Mouse (Mus musculus) heart, embryonic 10.5 days (tissue): ENCODE measurements around the gene Cdk5. TPM values are rescaled to one million over a fixed set of nuclear protein-coding genes. Genes with fewer than 3 reads are reported as not detected.

ENCODE experiments used
- DNase-seq: peaks from one replicate; pipeline ENCODE4 v3.0.0-alpha.2; 2017; ENCODE audit warnings: low spot score
- H3K27ac ChIP-seq: fragments of 300-500 bp; sonication (generic); 2 replicates; pipeline ENCODE4 v1.5.1; 2016; ENCODE audit warnings: mild to moderate bottlenecking
- H3K27me3 ChIP-seq: fragments of 300-500 bp; sonication (generic); 2 replicates; pipeline ENCODE4 v1.6.1; 2016; ENCODE audit warnings: mild to moderate bottlenecking; ENCODE audit not compliant: poor library complexity, insufficient read depth, severe bottlenecking
- H3K36me3 ChIP-seq: fragments of 300-500 bp; sonication (generic); 2 replicates; pipeline ENCODE4 v1.6.1; 2016; ENCODE audit warnings: mild to moderate bottlenecking, moderate library complexity
- H3K4me1 ChIP-seq: fragments of 300-500 bp; sonication (generic); 2 replicates; pipeline ENCODE4 v1.6.1; 2016; ENCODE audit warnings: mild to moderate bottlenecking
- H3K4me3 ChIP-seq: fragments of 300-500 bp; sonication (generic); 2 replicates; pipeline ENCODE4 v1.5.1; 2016; ENCODE audit warnings: mild to moderate bottlenecking, moderate library complexity
- H3K9me3 ChIP-seq: fragments of 300-500 bp; sonication (generic); 2 replicates; pipeline ENCODE4 v1.6.1; 2016; ENCODE audit warnings: mild to moderate bottlenecking, moderate library complexity
- WGBS: fragments of 180-500 bp; shearing (Covaris S2); methylation state at CpG from one replicate; pipeline ENCODE4 v1.1.7; 2016; 5-methylcytosine and 5-hydroxymethylcytosine counted together
- polyA plus RNA-seq: library from polyadenylated mRNA; unstranded; fragments of >200 nt; fragmentation: Nextera tagmentation; extraction: Ambion mirVana; gene quantifications from 2 replicates; pipeline ENCODE4 v1.2.1, GENCODE M21; 2016

Cdk5 gene
- polyA plus RNA-seq, 1 experiment from 2014 or later = 37.4 TPM

- Histone ChIP-seq H3K27ac (peak overlapping the region; percentile 94), H3K4me3 (peak overlapping the region; percentile 78), H3K4me1 (peaks cover 55% of the 10 kb centered on the region), H3K27me3 (no peaks in the 10 kb centered on the region), H3K9me3 (no peaks in the 10 kb centered on the region), H3K36me3 (peaks cover 27% of the 10 kb centered on the region)
- DNase-seq = peak; percentile 84
- WGBS = under 1% methylated on average over 28 of the region's 30 CpGs
Observed at GRCm38 (mm10) chr5:24425421-24426036, 2.2 kb upstream of the Cdk5 start.

GRCm38 (mm10) chr5:24424861-24425411, 1.6 kb upstream of the Cdk5 start:
- WGBS = 1% methylated on average over 60 of the region's 60 CpGs
- Histone ChIP-seq H3K4me3 (peak overlapping the region; percentile 78), H3K9me3 (no peaks in the 10 kb centered on the region), H3K27me3 (no peaks in the 10 kb centered on the region), H3K36me3 (peaks cover 27% of the 10 kb centered on the region), H3K27ac (peak overlapping the region; percentile 94), H3K4me1 (peaks cover 55% of the 10 kb centered on the region)
- DNase-seq = peak; percentile 87

- no peaks in the 10 kb centered on the region for H3K9me3 ChIP-seq
- H3K27me3 ChIP-seq = no peaks in the 10 kb centered on the region
- H3K36me3 ChIP-seq = peaks cover 27% of the 10 kb centered on the region
- H3K4me3 ChIP-seq = peak overlapping the region; percentile 78
- H3K4me1 ChIP-seq = peaks cover 55% of the 10 kb centered on the region
- DNase-seq = no peak
- H3K27ac ChIP-seq = peak overlapping the region; percentile 94
- 13% methylated on average over 21 of the region's 21 CpGs for whole genome bisulfite sequencing
Observed at GRCm38 (mm10) chr5:24424004-24424781, 863 bp upstream of the Cdk5 start.

GRCm38 (mm10) chr5:24420381-24420780, 2.9 kb downstream of the Cdk5 start:
- Histone ChIP-seq H3K4me3 (no peak overlapping the region), H3K9me3 (no peaks in the 10 kb centered on the region), H3K36me3 (peaks cover 32% of the 10 kb centered on the region), H3K27ac (no peak overlapping the region), H3K27me3 (peaks cover 14% of the 10 kb centered on the region; the same call in 1 of the 2 replicates), H3K4me1 (peaks cover 34% of the 10 kb centered on the region)
- no peak for DNase-seq
- WGBS = 85% methylated on average over 9 of the region's 9 CpGs

- WGBS = 84% methylated on average over 10 of the region's 10 CpGs
- peaks cover 34% of the 10 kb centered on the region for H3K27me3 ChIP-seq
- DNase-seq = no peak
- no peak overlapping the region for H3K27ac ChIP-seq
- no peak overlapping the region for H3K4me3 ChIP-seq
- H3K9me3 ChIP-seq = no peaks in the 10 kb centered on the region
- H3K36me3 ChIP-seq = peaks cover 32% of the 10 kb centered on the region
- peaks cover 25% of the 10 kb centered on the region for H3K4me1 ChIP-seq
Observed at GRCm38 (mm10) chr5:24417587-24417986, 5.7 kb downstream of the Cdk5 start.

- WGBS = 3% methylated on average over 21 of the region's 21 CpGs
- peaks cover 28% of the 10 kb centered on the region for H3K36me3 ChIP-seq
- H3K27ac ChIP-seq = no peak overlapping the region
- no peaks in the 10 kb centered on the region for H3K9me3 ChIP-seq
- peaks cover 23% of the 10 kb centered on the region for H3K4me1 ChIP-seq
- peaks cover 34% of the 10 kb centered on the region for H3K27me3 ChIP-seq
- peak; percentile 85 for DNase-seq
- peak overlapping the region; percentile 34; the same call in 1 of the 2 replicates for H3K4me3 ChIP-seq
Observed at GRCm38 (mm10) chr5:24416222-24416736, 7.1 kb downstream of the Cdk5 start.

GRCm38 (mm10) chr5:24413938-24414337, 9.4 kb downstream of the Cdk5 start:
- WGBS = 81% methylated on average over 13 of the region's 13 CpGs
- no peak for DNase-seq
- H3K27ac ChIP-seq = no peak overlapping the region

GRCm38 (mm10) chr5:24413042-24413693, 10.2 kb downstream of the Cdk5 start, which contains the start of gene Asic3:
Asic3 (plus strand) TSS chr5:24413392.
- Histone ChIP-seq H3K27me3 (peaks cover 34% of the 10 kb centered on the region), H3K27ac (no peak within 1 kb of the TSS), H3K4me3 (no peak within 1 kb of the TSS), H3K4me1 (peaks cover 23% of the 10 kb centered on the region), H3K36me3 (peaks cover 14% of the 10 kb centered on the region), H3K9me3 (no peaks in the 10 kb centered on the region)
- no peak for DNase-seq
- WGBS = 43% methylated on average over 11 of the region's 11 CpGs

More at GRCm38 (mm10) chr5:24413938-24414337, 9.4 kb downstream of the Cdk5 start:
- H3K4me1 ChIP-seq = peaks cover 23% of the 10 kb centered on the region
- peaks cover 12% of the 10 kb centered on the region for H3K36me3 ChIP-seq
- H3K9me3 ChIP-seq = no peaks in the 10 kb centered on the region
- H3K27me3 ChIP-seq = peaks cover 34% of the 10 kb centered on the region
- H3K4me3 ChIP-seq = no peak overlapping the region

GRCm38 (mm10) chr5:24412063-24412462, 11.3 kb downstream of the Cdk5 start:
- Histone ChIP-seq H3K9me3 (no peaks in the 10 kb centered on the region), H3K36me3 (peaks cover 25% of the 10 kb centered on the region), H3K27ac (no peak overlapping the region), H3K4me1 (peaks cover 23% of the 10 kb centered on the region), H3K27me3 (peaks cover 26% of the 10 kb centered on the region), H3K4me3 (no peak overlapping the region)
- 80% methylated on average over 2 of the region's 2 CpGs for WGBS
- DNase-seq = no peak

GRCm38 (mm10) chr5:24409466-24409865, 13.9 kb downstream of the Cdk5 start:
- no peak overlapping the region for H3K27ac ChIP-seq
- H3K4me3 ChIP-seq = no peak overlapping the region
- DNase-seq = no peak
- H3K4me1 ChIP-seq = peaks cover 20% of the 10 kb centered on the region
- H3K9me3 ChIP-seq = no peaks in the 10 kb centered on the region
- peaks cover 50% of the 10 kb centered on the region for H3K36me3 ChIP-seq
- 72% methylated on average over 2 of the region's 2 CpGs for WGBS
- peaks cover 16% of the 10 kb centered on the region for H3K27me3 ChIP-seq

- Histone ChIP-seq H3K4me1 (peaks cover 24% of the 10 kb centered on the region), H3K36me3 (peaks cover 57% of the 10 kb centered on the region), H3K9me3 (no peaks in the 10 kb centered on the region), H3K27ac (no peak overlapping the region), H3K4me3 (no peak overlapping the region), H3K27me3 (peaks cover 8% of the 10 kb centered on the region)
- 93% methylated on average over 13 of the region's 13 CpGs for WGBS
- no peak for DNase-seq
Observed at GRCm38 (mm10) chr5:24408651-24409050, 14.7 kb downstream of the Cdk5 start.

GRCm38 (mm10) chr5:24405389-24405876, 17.9 kb downstream of the Cdk5 start:
- H3K4me3 ChIP-seq = no peak overlapping the region
- WGBS = 52% methylated on average over 3 of the region's 3 CpGs
- H3K9me3 ChIP-seq = no peaks in the 10 kb centered on the region
- peaks cover 86% of the 10 kb centered on the region for H3K36me3 ChIP-seq
- no peak overlapping the region for H3K27ac ChIP-seq
- peaks cover 20% of the 10 kb centered on the region; the same call in 1 of the 2 replicates for H3K4me1 ChIP-seq
- H3K27me3 ChIP-seq = no peaks in the 10 kb centered on the region
- DNase-seq = no peak
